Mouse (Mus musculus) thymus, postnatal 4 days (tissue): ENCODE results near the gene Foxe3.
"Not testable (repeated sequence)": the region's sequence is repeated elsewhere in the genome, so short reads cannot be mapped to it uniquely, and the experiment has no call there.

ENCODE experiments used
- DNase-seq: peaks from one replicate; pipeline ENCODE4 v3.0.0; 2021

Foxe3 gene

DNA sequence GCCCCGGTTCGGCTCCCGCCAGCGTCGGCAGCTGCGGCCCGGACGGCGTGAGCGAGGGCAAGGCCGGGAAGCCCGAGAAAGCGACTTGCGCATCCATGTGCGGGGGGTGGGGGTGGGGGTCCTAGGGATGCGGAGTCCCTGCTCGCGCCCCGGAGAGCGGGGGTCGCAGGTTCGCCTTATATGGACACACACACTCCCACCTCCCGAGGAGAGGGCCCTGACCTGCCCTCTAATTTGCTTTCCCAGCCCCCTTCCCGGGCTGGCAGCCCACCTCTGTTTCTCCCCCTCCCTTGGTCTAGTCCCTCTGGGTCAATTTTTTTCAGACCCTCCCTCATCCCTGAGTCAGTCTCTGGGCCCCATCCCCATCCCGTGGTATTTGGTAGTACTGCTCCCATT, at the start of gene Foxe3:
TSS of gene Foxe3 (minus strand) at position 97 of the 396 bp plus-strand sequence.
- DNase-seq, result no peak

DNA sequence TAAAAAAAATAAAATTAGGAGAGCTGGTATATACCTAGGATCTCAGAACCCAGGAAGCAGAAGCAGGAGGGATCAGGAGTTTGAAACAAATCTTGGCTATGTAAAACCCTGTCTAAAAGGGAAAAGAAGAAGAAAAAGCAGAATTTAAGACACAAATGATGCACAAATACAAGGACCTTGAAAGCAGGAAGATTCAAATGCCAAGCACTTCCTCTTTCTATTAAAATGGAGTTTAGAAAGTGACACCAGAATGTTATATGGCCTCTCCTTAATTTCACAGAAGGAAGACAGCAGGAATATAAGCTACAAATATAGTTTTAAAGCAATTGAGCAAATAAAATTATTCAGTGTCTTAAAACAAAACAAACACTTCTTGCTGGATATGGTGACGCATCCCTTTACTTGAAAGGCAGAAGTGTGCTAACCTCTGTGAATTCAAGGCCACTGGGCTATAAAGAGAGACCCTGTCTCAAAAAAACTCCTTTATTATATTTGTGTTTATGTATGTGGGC, 47.5 kb upstream of the Foxe3 start:
- no peak for DNase-seq

DNA sequence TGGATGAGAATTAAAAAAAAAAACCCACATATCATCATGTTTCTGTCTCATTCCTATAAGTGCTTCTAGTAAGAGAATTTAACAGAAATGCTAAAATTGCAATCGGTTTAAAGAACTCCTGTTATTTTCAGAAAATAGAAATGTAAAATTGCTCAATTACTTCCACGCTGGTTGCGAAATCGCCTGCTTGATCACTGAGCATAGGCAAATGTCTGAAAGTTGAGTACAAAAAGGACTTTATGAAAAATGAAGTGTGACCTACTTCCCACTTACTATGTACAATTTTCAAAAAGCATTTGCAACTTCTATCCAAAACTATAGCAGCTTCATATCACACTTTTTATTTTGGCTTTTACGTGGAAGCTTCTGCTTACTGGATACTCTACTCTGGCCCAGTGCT, 44.9 kb upstream of the Foxe3 start:
- no peak for DNase-seq

DNA sequence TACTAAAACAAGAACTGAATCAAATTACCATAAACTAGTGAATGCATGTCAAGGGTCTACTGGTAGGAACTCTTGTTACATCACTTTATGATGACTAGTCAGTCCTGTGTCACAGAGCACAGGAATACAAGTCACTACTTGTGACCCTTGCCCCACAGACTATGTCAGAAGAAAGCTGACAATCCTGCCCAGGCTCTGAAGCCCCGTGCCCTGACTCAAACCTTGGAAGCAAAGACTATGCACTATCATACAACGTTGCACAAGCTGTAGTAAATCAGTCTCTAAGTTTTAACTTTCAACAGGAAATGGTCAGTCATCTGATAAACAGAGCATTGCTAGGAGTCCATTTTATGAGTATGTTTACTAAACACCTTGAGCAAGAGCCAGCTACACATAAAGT, 35.1 kb upstream of the Foxe3 start:
- DNase-seq, result not testable (repeated sequence)

DNA sequence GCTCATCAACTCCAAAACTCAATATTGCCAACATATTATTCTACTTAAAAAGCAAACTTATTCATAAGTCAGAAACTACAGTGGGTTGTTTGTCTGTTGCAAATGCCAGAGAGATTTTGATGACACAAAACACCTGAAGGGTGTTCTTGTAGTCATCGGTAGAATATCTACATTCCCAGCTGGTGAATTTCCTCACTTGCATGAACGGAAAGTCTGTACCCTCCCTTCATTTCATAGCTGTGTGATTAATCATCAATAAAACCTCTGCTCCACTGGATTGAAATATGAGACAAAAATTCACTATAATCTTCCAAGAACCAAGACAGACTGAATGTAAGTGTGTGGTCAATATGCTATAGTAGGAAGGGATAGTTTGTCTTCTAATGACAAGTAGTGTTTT, 33.7 kb upstream of the Foxe3 start:
- no peak for DNase-seq

DNA sequence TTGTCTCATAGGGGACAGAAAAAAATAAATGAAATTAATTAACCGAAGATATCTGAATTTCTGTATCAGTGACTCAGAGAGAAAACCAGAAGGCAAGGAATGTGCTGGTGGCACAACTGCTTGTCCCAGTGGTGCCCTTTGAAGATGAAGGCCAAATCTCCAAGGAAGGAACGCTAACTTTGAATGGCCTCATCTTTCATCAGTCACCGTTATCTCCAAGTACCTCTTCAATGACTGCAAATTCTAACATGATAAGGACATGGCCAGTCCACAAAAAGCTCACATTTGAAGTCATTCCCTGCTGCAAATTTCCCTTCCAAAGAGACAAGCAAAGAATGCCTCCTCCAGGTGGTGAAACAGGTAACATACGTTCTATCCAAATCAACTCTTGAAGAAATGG, 33.0 kb upstream of the Foxe3 start:
- no peak for DNase-seq

DNA sequence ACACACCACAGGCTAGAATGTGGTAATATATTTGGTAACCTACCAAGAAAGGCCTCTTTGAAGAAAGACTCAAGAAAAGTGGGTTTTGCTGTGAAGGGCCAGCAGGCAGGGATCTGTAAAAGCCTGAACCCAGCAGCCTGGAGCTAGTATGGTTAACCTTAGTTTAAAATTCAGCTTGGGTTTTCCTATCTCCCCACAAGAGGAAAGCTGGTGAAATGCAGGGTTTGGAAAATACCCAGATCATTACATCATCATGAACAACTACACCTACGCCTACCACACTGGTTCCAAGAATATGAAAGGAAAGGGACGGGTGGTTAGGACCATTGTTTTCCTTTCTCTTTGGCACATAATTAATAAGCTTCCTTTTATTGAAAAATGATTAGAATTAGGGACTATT, 32.4 kb upstream of the Foxe3 start:
- DNase-seq, result no peak

DNA sequence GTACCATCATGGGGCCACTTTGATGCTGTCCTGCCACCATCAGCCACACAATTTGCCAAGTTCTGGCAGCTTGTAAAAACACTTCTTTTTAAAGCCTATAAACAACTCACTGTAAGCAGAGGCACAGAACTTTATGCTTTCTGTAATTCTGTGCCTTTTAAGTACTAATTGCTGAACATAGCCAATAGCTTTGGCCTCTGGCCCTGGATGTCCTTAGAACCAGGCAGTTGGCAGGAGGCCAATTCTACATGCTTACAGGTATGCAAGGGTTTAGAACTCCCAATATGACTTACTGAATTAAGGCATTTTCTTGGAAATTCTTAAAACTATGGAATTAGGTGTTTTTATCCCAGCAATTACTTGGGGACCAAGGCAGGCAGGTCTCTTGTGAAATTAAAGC, 31.6 kb upstream of the Foxe3 start:
- no peak for DNase-seq

DNA sequence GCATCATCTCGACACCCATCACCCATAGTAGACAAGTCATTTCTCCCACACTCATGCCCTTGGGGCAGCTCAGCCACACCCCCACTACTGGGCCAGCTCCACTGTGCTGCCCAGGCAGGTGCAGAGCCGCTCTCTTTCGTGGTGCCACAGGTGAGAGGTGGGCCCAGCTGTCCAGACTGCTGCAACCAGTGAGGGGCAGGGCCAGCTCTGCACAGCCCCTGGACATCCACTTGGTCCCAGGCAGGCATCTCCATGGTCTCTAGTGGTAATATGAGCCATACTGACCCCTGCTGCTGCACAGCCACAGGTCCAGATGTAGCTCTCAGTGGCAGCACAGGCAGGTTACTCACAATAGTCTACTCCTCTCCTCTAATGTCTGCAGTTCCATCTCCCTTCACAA, 27.4 kb upstream of the Foxe3 start:
- DNase-seq, result no peak

DNA sequence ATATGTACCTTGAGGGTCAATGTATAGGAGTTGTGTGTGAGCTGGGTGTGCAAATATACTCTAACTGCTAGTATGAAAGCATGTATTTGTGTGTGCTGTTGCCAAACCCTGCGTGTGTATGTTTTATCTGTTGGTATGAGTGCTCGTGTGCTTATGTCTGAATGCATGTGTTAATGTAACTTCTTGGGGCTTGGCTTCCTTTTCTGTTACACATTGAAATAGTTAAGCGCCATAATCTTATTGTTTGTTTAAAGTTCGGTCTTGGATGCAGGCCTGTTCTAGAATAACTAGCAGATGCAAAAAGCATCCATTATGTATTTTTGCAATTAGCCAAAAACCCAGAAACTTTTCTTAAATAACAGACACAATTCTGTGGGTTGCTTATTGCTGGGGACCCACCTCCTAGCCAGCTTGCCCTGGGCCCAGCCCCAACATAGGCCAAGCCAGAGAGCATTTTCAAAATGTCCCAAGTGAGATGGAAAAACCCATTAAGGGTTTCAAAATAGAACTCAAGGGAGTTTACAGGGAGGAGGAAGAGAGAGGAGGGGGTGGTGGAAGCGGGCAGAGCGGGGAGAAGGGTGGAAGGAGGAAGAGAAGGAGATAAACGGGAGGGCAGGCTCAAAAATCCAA, 22.2 kb upstream of the Foxe3 start:
- no peak for DNase-seq

DNA sequence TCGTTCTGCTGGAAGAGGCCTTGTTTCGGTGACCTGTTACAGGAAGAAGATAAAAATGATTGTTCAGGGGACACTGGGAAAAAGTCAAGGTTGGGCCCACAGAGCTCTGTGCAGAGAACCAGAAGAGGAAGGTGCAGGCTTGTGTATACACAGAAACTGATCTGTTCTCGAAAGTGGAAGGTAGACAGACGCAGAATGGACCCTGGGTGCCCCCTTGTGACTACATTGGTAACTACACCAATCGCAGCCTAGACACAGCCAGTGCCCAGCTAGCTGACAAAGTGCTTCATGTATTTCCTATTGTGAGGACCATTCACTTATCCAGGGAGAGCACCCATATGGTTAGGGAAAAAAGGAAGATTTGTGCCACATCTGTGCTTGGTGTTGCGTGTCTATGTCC, 21.6 kb upstream of the Foxe3 start:
- peak; percentile 81 for DNase-seq

DNA sequence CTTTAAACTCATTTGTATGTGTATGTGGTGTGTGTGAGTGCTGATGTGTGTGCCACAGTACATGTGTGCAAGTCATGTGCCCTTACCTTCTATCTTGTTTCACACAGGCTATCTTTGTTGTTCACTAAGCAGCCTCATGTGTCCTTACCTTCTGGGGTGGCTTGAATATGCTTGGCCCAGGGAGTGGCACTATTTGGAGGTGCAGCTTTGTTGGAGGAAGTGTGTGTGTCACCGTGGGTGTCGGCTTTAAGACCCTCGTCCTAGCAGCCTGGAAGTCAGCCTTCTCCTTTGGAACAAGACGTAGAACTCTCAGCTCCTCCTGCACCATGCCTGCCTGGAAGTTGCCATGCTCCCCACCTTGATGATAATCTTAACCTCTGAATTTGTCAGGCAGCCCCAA, 20.6 kb upstream of the Foxe3 start:
- no peak for DNase-seq

DNA sequence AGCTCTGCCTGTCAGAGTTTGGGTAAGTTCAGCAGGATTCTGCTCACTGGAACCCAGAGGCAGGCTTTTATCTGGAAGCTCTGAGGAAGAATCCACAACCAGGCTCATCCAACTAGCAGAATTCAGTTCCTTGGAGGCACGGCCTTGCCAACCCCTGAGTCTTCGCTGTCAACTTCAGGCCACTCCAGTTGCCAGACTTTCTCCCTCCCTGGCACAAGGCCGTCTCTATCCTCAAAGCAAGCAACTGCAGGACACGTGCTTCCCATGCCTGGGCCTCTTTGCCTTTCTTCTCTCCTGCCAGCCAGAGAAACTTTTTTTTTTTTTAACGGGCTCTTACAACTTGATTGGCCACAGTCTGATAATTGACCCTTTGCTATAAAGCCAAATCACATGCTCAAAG, 19.2 kb upstream of the Foxe3 start:
- DNase-seq, result no peak

DNA sequence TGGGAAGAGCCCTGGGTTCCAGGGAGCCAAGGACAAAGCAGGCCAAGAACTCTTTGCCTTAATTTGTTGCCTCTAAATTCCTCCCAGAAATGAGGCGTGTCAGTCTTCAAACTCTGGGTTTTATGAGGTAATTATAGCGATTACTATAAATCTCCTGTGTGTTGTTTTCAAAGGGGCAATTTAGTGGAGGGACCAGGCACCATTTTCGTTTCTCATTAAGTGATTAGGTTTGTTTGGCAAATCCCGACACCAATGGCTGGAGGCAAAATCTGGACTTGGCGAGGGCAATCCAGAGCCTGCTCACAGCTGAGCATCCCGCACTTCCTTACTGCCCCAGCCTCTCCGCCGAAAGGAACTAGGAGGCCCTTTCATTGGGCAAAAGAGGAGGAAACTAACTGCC, 16.8 kb upstream of the Foxe3 start:
- DNase-seq, result no peak

DNA sequence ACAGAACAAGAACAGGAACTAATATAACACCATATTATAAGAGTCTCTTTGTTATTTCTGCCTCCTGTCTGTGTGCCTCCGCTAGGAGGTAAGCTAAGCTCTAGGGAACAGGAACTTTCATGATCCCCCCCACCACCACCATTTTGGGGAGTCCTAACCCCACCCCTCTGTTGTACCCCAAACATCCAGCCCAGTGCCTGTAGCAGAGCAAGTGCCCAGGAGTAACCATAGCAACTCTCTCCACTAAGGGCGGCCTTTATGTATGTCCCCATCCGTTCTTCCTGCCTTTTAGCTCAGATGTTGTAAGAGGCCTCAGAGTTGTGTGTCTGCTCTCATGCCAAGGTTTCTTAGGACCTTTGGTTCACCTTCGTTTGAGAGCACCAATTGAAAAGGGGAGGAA, 16.3 kb upstream of the Foxe3 start:
- DNase-seq, result no peak

DNA sequence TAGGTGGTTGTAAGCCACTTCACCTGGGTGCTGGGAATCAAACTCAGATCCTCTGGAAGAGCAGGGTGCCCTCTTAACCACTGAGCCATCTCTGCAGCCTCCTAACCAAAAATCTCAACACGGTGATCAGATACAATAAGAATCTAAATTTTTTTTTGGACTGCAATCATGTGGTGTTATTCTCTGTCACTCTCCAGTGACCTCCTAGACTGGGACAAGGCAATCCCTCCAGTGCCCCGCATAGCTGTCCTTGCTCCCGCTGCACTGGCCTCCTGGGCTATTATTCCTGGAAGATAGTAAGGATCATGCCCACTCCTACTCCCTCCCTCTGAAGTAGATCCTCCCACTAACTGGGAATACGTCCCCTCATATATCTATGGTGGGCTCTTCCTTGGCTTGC, 15.5 kb upstream of the Foxe3 start:
- DNase-seq, result no peak

DNA sequence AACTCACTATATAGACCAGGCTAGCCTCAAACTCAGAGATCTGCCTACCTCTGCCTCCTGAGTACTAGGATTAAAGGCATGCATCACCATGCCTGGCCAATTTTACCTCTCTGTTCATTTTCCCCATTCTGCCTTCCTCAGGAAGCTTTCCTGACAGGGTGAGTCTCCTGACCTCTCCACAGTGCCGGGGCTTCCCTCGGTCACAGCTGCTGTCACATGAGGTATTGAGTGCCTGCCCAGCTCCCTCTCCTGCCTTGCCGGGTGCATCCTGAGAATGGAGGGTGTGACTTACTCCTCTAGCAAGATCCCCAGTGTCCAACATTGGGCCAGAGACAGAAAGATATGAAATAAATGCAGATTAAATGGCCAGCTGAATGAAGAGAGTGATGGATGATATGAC, 12.4 kb upstream of the Foxe3 start:
- DNase-seq, result no peak

DNA sequence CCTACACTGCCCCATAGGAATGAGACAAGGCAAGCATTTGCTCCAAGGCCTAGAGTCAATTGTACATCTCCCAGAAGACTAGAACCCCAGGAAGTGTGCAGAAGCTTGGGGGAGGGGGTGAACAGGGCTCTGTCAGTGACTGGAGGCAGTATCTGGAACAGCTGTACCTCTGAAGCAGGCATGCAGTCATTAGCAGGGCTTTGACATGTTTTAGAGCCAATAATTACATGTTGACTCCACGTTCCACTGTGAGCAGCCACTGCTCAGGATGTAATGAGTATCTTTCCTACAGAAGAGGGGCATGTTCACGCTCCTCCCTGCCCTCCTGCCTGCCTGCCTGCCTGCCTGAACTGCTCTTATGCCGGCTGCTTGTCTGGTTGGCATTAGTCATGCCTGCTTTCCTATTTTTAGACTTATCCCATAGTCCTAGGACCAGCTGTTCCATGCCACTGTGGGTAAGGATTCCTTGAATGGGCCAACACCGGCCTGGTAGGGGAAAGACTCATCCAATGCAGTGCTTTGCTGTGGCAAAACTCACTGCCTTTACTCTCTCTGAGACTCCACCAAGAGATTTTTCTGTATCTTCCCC, 11.7 kb upstream of the Foxe3 start:
- DNase-seq, result no peak

DNA sequence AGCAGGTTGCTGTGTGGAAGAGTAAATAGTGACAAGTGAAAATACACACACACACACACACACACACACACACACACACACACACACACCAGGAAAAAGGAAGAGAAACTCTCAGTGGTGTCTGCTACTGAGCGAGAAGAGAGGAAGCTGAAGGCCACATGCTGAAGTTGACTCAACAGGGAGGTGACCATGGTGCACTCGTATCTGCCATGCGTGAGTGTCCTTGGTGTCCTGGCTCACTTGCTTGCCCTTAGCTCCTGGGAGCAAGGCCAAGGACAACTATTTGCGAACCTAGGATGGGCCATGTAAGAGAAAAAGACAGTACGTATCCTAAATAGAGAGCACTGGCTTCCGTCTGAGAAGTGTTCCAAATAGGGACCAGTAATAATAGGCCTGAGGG, 8.4 kb upstream of the Foxe3 start:
- no peak for DNase-seq

DNA sequence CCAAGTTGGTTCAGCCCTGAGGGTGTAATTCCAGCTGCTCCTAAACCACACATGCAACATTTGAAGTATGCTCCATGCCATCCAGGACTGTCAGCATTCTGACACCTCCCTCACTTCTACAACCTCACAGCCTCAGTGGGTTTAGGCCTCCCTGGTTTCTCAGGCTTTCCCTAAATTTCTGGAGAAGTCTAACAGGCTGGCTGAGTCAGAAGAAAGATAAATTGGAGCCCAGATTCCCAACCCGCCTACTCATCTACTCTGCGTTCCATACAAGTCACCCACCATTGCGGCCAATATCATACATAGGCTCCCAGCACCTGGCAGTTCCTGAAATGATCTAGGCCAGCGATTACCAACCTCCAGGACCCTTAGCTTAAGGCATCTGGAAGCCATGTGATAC, 6.9 kb upstream of the Foxe3 start:
- DNase-seq, result no peak

DNA sequence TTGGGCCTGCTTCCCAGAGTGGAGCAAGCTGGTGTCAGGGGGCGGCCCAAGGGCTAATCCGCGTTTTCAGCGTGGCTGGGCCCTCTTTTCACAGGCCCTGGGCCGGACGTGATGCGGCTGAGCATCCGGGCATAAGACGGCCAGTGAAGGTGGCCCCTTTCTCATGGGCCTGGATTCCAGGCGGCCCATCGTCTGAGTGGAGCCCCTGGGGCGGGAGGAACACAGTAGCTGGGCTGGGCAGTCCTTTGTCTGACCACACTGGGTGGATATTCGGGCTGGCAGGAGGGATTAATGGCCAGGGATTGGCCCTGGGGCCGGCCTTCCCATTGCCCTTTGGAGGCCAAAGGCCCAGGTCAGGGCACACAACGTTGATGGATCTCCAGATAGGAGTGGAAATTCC, 3.3 kb upstream of the Foxe3 start:
- DNase-seq, result no peak

DNA sequence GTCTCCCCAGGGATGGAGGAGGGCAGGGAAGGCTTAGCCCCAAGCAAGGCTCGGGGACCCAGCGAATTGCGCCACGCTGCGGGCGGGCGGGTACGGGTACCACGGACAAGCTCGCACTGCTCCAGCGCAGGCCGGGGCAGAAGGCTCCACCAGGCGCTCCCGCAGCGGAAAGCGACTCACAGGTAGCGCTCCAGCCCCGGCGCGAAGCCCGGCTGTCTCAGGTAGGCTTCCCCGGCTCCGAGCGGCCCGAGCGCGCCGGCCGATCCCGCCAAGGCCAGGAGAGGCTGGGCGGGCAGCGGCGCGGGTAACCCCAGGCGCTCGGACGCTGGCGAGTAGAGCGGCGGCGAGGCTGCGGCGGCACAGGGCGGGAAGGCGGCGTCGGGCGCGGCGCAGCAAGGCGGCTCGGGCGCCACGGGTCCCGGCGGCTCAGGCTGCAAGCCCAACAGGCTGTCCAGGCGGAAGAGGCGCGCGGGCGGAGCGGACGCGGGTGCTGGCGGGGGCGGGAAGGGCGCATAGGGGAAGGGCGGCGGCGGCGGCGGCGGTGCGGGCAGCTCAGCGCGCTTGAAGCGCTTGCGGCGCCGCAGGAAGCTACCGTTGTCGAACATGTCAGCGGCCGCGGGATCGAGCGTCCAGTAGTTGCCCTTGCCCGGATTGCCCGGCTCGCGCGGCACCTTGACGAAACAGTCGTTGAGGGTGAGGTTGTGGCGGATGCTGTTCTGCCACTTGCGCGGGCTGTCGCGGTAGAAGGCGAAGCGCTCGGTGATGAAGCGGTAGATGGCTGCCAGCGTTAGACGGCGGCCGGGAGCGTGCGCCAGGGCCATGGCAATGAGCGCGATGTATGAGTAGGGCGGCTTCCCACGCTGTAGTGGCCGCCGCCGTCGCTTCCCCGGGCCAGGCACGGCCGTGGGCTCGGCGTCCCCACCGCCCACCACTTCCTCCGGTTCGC, 569 bp downstream of the Foxe3 start:
- DNase-seq, result peak; percentile 27

DNA sequence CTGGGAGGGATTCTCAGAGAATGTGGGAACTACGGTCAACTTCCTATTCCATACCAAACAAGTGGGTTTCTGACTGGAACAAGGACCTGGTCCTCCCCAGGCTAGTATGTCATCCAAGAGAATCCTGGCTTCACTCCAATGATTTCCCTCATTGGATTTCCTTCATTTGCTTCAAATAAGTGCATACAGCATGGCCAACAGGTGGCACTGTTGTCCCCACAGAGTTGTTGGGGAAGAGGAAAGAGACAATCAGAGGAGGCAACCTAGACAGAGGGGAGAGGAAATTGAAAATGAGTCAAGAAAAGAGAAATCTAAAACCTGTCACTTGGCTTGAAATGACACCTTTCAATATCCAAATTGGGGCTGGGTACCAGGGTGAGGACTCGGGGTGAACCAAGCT, 8.7 kb downstream of the Foxe3 start:
- peak; percentile 78 for DNase-seq

DNA sequence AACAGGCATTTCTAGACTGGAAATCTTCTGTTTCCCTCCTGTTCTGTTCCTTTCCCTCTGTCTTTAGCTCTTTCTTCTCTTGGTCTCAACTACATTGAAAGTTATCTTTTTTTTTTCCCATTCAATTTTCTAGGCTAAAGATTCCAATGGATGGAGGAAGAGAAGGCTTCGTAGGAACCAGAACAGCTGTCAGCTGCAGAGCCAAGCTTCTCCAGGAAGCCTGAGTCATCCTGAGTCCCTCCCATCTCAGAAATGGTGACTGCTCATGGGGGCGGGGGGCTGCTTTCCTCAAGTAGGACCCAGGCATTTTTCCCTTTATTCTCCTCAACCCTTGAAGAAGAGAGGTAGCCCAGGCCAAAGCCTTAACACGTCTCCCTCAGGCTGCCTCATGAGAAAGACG, 9.8 kb downstream of the Foxe3 start:
- no peak for DNase-seq
